Mouse (Mus musculus): ENCODE data around the gene Sirt7.

- TF ChIP-seq BHLHE40 (IDR thresholded peaks at IDR 0.05; ENCODE audit: low read depth, low read length) (no peak), ZNF384 (IDR thresholded peaks at IDR 0.05; ENCODE audit: low read depth, low read length) (no peak), CTCF (conservative IDR thresholded peaks at IDR 0.05 in 1 of 2, IDR thresholded peaks at IDR 0.05 in 1 of 2; ENCODE audit: low read depth in 2 of 2, low read length in 2 of 2) (no peak), MYC (IDR thresholded peaks at IDR 0.05; ENCODE audit: low read depth, low read length) (no peak), GABPA (IDR thresholded peaks at IDR 0.05; ENCODE audit: insufficient replicate concordance, low read depth, low read length) (no peak), EP300 (IDR thresholded peaks at IDR 0.05; ENCODE audit: low read length) (no peak), TBP (conservative IDR thresholded peaks at IDR 0.05; ENCODE audit: low read depth, low read length) (no peak), SIN3A (IDR thresholded peaks at IDR 0.05; ENCODE audit: low read length) (no peak), ZC3H11A (IDR thresholded peaks at IDR 0.05; ENCODE audit: low read depth, low read length) (no peak), E2F4 (IDR thresholded peaks at IDR 0.05; ENCODE audit: insufficient replicate concordance, low read depth, low read length) (no peak), USF1 (IDR thresholded peaks at IDR 0.05; ENCODE audit: low read depth, low read length) (no peak), POLR2A (IDR thresholded peaks at IDR 0.05; ENCODE audit: low read depth, low read length) (no peak), MAFK (IDR thresholded peaks at IDR 0.05; ENCODE audit: insufficient replicate concordance, low read length) (no peak), RAD21 (IDR thresholded peaks at IDR 0.05; ENCODE audit: low read depth, low read length) (no peak)
Observed at GRCm38 (mm10) chr11:120647047-120647830, 22.2 kb upstream of the Sirt7 start.

Data from CH12.LX (cell line).